Mouse (Mus musculus): ENCODE measurements around the gene Ajm1.

Ajm1 gene

DNA sequence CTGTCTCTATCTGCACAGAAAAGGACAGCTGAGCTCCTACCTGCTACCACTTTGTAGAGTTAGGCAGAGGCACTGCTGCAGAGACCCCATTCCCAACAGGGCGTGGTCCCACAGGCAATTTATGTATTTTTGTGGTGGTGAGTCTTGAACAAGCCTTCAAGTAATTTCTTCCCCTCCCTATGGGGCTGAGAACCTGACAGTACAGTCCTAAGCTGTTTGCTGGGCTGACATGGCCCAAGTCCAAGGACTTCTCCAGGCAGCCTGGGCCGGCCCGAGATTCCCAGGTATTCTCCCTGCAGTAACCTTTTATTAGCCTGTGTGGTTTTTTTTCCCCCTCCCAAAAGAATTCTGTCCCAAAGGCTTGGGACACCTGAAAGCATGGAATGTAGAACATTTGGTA, 2.6 kb upstream of the Ajm1 start:
- no peak for DNase-seq (ENCODE audit: extremely low read depth, low read depth, low spot score)

- no peak for DNase-seq (ENCODE audit: extremely low read depth, low read depth, low spot score)
Observed at GRCm38 (mm10) chr2:25583571-25583970, 2.0 kb upstream of the Ajm1 start.

DNA sequence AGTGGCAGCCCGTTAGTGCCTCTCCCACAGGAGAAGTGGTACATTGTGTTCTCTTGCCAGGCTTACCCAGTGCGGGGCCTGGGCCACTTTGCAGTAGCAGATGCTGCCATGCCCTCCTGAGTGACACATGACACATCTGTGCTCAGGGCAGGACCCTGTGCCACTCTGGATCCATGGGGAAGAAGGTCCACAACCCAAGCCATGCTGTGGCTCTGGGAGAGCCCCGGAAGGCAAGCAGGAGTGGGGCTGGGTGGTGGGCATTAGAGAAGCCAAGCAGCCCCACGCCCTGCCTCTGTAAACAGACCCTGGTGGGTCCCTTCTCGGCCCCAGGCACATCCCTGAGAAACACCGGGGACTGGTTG, 1.5 kb upstream of the Ajm1 start:
- no peak for DNase-seq (ENCODE audit: extremely low read depth, low read depth, low spot score)

DNA sequence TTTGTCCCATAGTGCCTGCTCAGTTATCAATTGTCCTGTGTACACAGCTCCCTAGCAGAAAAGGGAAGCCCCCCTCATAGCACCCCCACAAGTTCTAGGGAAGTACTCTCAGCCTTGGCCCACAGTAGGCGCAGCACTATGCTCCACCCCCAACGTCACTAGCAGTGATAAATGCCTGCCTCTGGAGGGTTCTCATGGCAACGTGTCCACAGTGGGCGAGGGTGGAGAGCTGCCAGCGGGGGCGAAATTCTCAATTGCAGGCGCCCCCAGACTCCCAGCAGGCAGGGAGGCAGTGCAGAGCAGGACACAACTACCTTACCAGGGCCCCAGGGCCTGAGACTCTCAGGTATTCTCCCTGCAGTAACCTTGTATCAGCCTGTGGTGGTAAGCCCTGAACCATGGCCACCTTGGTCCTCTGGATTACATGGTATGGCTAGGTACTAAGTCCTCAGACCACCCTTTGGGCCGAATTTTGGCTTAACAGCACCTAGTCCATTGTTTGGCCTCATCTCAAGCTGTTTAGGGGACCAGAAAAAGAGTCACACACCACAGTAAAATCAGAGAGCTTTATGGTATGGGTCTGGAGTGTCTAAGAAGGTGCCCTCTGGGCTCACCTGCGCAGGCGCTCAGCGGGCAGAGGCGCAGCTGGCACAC, 1.0 kb upstream of the Ajm1 start:
- no peak for DNase-seq (ENCODE audit: extremely low read depth, low read depth, low spot score)

- no peak for DNase-seq (ENCODE audit: extremely low read depth, low read depth, low spot score)
Observed at GRCm38 (mm10) chr2:25581901-25582301, 344 bp upstream of the Ajm1 start.

GRCm38 (mm10) chr2:25580621-25581101, 896 bp downstream of the Ajm1 start:
- DNase-seq (ENCODE audit: extremely low read depth, low read depth, low spot score) = no peak

- no peak for DNase-seq (ENCODE audit: extremely low read depth, low read depth, low spot score)
Observed at GRCm38 (mm10) chr2:25579737-25580460, 1.7 kb downstream of the Ajm1 start.

DNA sequence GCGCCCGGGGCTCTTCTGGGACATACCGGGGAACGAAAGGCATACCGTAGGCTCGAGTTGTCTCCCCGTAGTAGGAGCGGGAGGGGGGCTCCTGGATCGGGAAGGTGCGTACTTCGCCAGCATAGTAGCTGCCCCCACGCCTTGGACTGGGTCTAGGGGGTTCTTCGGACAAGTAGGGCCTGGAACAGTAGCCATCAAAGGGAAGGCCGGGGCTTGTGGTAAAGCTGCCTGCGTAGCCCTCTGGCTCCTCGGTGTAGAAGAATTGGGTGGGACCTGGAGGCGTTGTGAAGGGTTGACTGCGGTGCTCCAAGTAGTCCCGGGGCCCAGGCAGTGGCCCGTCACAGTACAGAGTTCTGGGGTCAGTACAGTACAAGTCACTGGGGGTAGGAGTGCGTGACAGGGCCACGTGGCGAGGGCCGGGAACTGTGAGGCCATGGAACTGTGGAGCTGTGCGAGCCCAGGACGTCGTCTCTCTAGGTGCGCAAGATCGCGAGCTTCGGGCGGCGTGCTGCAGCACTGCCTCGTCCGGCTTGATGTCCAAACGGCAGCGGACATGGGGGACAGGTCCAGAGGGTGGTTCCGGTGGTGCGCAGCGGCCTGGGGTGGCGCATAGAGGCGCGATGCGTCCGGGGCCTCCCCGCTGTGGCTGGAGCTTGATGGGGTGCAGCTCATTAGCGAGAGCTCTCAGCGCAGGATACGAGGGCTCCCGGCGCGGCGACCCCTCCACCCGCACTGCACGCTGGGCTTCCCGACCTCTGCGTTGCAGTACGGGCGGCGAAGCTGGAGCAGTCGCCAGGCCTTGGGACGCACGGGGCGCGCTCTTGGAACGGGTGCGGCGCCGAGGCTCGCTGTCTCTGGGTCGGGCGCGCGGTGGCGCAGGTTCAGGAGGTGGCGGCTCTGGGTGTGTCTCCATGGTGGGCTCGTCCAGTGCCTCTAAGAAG, 2.5 kb downstream of the Ajm1 start:
- DNase-seq (ENCODE audit: extremely low read depth, low read depth, low spot score) = no peak

GRCm38 (mm10) chr2:25577951-25578795, 3.4 kb downstream of the Ajm1 start:
- no peak for DNase-seq (ENCODE audit: extremely low read depth, low read depth, low spot score)

DNA sequence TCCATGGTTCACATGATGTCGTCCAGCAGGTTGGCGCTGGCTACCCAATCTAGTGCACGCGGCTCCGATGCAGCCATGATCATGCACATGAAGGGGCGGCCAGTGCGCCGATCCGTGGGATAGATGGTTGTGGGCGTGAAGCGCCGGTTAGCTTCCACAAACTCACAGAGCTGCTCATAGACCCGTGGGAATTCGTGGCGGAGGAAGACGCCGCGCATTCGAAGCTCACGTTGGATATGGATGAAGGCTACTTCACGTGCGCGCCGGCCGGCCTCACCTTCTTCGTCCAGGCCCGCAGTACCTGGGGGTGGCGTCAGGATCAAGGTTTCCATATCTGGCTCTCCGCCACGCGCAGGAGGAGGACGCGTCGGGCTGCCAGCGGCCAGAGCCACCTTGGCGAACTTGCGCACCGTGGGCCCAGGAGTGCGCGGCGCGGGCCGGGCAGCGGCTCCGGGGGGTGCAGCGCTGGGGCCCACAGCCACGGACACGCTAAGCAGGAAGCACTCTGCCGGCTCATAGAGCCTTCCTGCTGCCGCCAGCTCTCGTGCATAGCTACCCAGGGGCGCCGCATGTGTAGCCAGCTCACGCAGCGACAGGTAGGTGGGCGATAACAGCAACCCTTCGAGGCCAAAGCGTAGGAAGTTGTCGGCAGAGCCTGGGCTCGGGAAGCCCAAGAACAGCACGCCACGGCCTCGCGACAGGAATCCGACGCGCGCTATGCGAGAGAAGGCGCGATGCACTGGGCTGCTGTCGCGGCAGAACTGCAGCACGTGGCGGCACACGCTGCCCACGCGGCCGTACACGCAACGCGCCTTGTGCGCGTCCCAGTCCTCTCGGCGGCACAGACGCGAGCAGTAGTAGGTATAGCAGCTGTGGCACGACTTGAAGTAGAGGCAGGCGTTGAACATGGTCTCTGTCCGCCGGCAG, 4.3 kb downstream of the Ajm1 start:
- DNase-seq (ENCODE audit: extremely low read depth, low read depth, low spot score) = no peak

GRCm38 (mm10) chr2:25576028-25576850, 5.3 kb downstream of the Ajm1 start:
- no peak for DNase-seq (ENCODE audit: extremely low read depth, low read depth, low spot score)

DNA sequence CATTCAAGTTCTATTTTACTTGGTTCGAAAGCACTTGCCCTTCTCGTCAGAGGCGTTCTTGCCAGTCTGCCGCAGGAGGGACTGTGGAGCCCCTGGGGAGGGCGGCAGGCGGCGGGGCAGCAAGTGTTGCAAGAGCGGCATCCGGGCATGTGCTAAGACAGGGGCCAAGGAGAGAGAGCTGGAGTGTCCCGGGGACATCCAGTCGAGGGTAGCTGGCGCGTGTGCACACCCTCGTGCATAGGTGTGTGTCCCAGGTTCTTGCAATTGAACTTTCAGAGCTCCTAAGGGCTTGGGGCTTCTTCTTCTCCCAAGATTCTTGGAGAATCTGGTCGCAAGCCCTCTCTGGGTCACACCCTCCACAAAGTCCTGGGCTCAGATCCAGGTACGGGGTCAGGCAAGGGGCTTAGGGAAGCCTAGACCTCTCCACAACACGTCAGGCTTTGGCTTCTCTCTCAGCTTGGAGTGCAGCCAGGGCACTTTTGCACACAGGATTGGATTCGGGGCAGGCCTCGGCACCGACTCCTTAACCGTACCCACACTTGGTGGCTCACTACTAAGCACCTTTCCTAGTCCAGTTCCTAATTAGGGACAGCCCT, 6.0 kb downstream of the Ajm1 start:
- no peak for DNase-seq (ENCODE audit: extremely low read depth, low read depth, low spot score)

DNA sequence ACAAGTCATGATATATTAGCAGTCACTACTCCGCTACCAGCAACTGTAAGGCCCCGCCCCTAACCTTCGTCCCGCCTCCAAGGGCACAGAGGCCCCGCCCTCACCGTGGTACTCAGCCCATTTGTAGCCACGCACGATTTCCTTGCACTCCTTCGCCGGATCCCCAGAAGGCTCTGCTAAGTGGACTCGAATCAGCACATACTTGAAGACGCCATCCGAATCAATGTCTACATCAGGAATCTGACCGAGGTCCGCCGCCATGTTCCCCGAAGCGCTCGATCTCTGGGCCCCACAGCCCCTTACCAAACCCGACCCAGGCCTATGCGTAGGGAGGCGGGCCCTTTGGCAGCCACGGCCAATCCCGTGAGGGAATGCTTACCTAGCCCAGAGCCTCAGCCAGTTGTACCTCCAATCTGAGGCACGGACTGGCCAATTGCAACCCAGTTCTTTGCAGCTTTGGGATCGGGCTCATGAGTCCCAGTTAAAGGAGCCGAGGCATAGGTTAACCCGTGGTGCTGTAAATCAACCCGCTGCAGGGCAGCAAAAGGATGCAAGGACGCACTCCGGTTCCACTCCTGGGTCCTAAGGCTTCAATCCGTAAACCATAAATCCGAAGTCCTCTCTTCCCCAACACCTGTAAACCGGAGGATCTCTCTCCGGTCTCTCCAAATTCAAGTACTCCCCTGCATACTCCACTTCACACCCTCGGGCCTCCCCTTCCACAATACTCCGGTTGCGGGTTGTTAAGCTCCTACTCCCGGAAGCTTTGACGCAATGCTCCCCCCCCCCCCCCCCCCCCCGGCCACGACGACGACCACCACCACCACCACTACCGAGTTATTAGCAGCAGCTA, 6.8 kb downstream of the Ajm1 start, which contains the start of the genes Mamdc4 and Phpt1:
Mamdc4 (minus strand) TSS at position 267 of the 853 bp plus-strand sequence.
Phpt1 (minus strand) TSS at position 646 of the 853 bp plus-strand sequence.
- DNase-seq (ENCODE audit: extremely low read depth, low read depth, low spot score) = peak; percentile 91

- DNase-seq (ENCODE audit: extremely low read depth, low read depth, low spot score) = no peak
Observed at GRCm38 (mm10) chr2:25574136-25574535, 7.4 kb downstream of the Ajm1 start.

GRCm38 (mm10) chr2:25573068-25573467, 8.5 kb downstream of the Ajm1 start:
- no peak for DNase-seq (ENCODE audit: extremely low read depth, low read depth, low spot score)

GRCm38 (mm10) chr2:25571221-25571620, 10.3 kb downstream of the Ajm1 start:
- no peak for DNase-seq (ENCODE audit: extremely low read depth, low read depth, low spot score)

DNA sequence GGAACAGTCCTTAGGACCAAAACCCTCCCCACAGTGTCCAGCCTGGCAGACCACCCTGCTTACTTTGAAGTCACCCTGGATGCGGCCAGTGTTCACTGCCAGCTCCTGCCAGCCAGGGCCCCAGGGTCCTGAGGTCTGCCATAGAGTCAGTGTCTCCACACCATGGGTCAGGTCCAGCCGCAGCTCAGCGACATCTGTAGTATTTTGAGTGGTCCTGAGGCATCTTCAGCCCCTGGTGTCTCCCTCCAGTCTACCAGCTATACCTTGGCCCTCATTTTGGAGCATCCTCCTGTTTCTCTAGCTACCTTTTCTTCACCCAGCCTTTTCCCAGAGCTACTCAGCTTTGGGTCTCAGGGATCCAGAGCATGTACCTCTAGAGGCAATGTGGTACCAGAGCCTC, 12.2 kb downstream of the Ajm1 start:
- no peak for DNase-seq (ENCODE audit: extremely low read depth, low read depth, low spot score)
